Mouse (Mus musculus) liver, embryonic 13.5 days (tissue): ENCODE data around the gene Palm. TPM values are rescaled to one million over a fixed set of nuclear protein-coding genes. Genes with fewer than 3 reads are reported as not detected.

ENCODE experiments used
- ATAC-seq: fragments of 200-750 bp; cut with Nextera tagmentation; 2 replicates; pipeline ENCODE4 v1.8.0; 2017; ENCODE audit warnings: low read depth, mild to moderate bottlenecking, moderate number of reproducible peaks, moderate library complexity
- DNase-seq: peaks from one replicate; pipeline ENCODE4 v3.0.0; 2022
- H3K27ac ChIP-seq: fragments of 300-500 bp; sonication (generic); 2 replicates; pipeline ENCODE4 v1.5.1; 2015; ENCODE audit warnings: moderate library complexity, mild to moderate bottlenecking, inconsistent platforms
- H3K27me3 ChIP-seq: fragments of 300-500 bp; sonication (generic); 2 replicates; pipeline ENCODE4 v1.6.1; 2015; ENCODE audit warnings: mild to moderate bottlenecking, inconsistent platforms
- H3K36me3 ChIP-seq: fragments of 300-500 bp; sonication (generic); 2 replicates; pipeline ENCODE4 v1.6.1; 2015; ENCODE audit warnings: mild to moderate bottlenecking, inconsistent platforms
- H3K4me1 ChIP-seq: fragments of 300-500 bp; sonication (generic); replicated peaks from 2 replicates; pipeline ENCODE4 v1.6.1; 2015; ENCODE audit warnings: inconsistent platforms
- H3K4me2 ChIP-seq: fragments of 300-500 bp; sonication (generic); 2 replicates; pipeline ENCODE4 v1.6.1; 2015; ENCODE audit warnings: inconsistent platforms, mild to moderate bottlenecking, moderate library complexity
- H3K4me3 ChIP-seq: fragments of 300-500 bp; sonication (generic); replicated peaks from 2 replicates; pipeline ENCODE4 v1.5.1; 2015; ENCODE audit warnings: mild to moderate bottlenecking, inconsistent platforms
- H3K9ac ChIP-seq: fragments of 300-500 bp; sonication (generic); 2 replicates; pipeline ENCODE4 v1.6.1; 2015; ENCODE audit warnings: mild to moderate bottlenecking, inconsistent platforms
- H3K9me3 ChIP-seq: fragments of 300-500 bp; sonication (generic); replicated peaks from 2 replicates; pipeline ENCODE4 v1.6.1; 2016; ENCODE audit warnings: inconsistent platforms
- WGBS: fragments of 180-500 bp; shearing (Covaris S2); methylation state at CpG from one replicate; pipeline ENCODE4 v1.1.7; 2015; ENCODE audit not compliant: insufficient replicate concordance; 5-methylcytosine and 5-hydroxymethylcytosine counted together
- polyA plus RNA-seq: library from polyadenylated mRNA; unstranded; fragments of >200 nt; fragmentation: Nextera tagmentation; extraction: Ambion mirVana; gene quantifications from 2 replicates; pipeline ENCODE4 v1.2.1, GENCODE M21; 2015

The Palm gene
- polyA plus RNA-seq, 1 experiment from 2014 or later = 7.4 TPM

GRCm38 (mm10) chr10:79800508-79800907 lies 7.1 kb downstream of the Palm start:
- H3K36me3 ChIP-seq = no peaks in the 10 kb centered on the region
- 79% methylated on average over 11 of the region's 11 CpGs for WGBS
- ATAC-seq = no peak
- H3K9me3 ChIP-seq = no peaks in the 10 kb centered on the region
- H3K4me2 ChIP-seq = no peak overlapping the region
- H3K4me1 ChIP-seq = peaks cover 78% of the 10 kb centered on the region
- DNase-seq = no peak
- no peak overlapping the region for H3K4me3 ChIP-seq
- H3K27ac ChIP-seq = no peak overlapping the region
- H3K27me3 ChIP-seq = no peaks in the 10 kb centered on the region
- no peak overlapping the region for H3K9ac ChIP-seq

GRCm38 (mm10) chr10:79801837-79802236 lies 8.5 kb downstream of the Palm start:
- Histone ChIP-seq H3K36me3 (no peaks in the 10 kb centered on the region), H3K9me3 (no peaks in the 10 kb centered on the region), H3K27me3 (no peaks in the 10 kb centered on the region), H3K4me2 (peak overlapping the region; percentile 44), H3K4me1 (peaks cover 84% of the 10 kb centered on the region), H3K9ac (no peak overlapping the region), H3K27ac (peak overlapping the region; percentile 66), H3K4me3 (peak overlapping the region; percentile 9; the same call in 1 of the 2 replicates)
- no peak; the same call in 1 of the 2 replicates for ATAC-seq
- WGBS = 65% methylated on average over 3 of the region's 3 CpGs
- no peak for DNase-seq

- Histone ChIP-seq H3K36me3 (no peaks in the 10 kb centered on the region), H3K4me1 (peaks cover 84% of the 10 kb centered on the region), H3K27ac (peak overlapping the region; percentile 77), H3K9me3 (no peaks in the 10 kb centered on the region), H3K9ac (no peak overlapping the region), H3K4me3 (peak overlapping the region; percentile 9; the same call in 1 of the 2 replicates), H3K27me3 (no peaks in the 10 kb centered on the region), H3K4me2 (peak overlapping the region; percentile 44)
- DNase-seq (no peak), ATAC-seq (peak; percentile 42)
- 45% methylated on average over 11 of the region's 11 CpGs for WGBS
These were observed 9.1 kb downstream of the Palm start for GRCm38 (mm10) chr10:79802331-79802971.

GRCm38 (mm10) chr10:79803716-79804323 lies 10.4 kb downstream of the Palm start:
- H3K27me3 ChIP-seq = no peaks in the 10 kb centered on the region
- no peak overlapping the region for H3K9ac ChIP-seq
- no peak for DNase-seq
- H3K36me3 ChIP-seq = no peaks in the 10 kb centered on the region
- no peaks in the 10 kb centered on the region for H3K9me3 ChIP-seq
- no peak for ATAC-seq
- no peak overlapping the region for H3K4me2 ChIP-seq
- 45% methylated on average over 29 of the region's 29 CpGs for WGBS
- H3K4me1 ChIP-seq = peaks cover 79% of the 10 kb centered on the region
- no peak overlapping the region for H3K4me3 ChIP-seq
- no peak overlapping the region for H3K27ac ChIP-seq

GRCm38 (mm10) chr10:79805636-79806035 lies 12.3 kb downstream of the Palm start:
- Histone ChIP-seq H3K9ac (no peak overlapping the region), H3K27ac (no peak overlapping the region), H3K27me3 (no peaks in the 10 kb centered on the region), H3K4me1 (peaks cover 79% of the 10 kb centered on the region), H3K4me3 (no peak overlapping the region), H3K9me3 (no peaks in the 10 kb centered on the region), H3K36me3 (no peaks in the 10 kb centered on the region), H3K4me2 (no peak overlapping the region)
- 38% methylated on average over 11 of the region's 11 CpGs for WGBS
- no peak for ATAC-seq
- DNase-seq = no peak

- DNase-seq (no peak), ATAC-seq (no peak)
- Histone ChIP-seq H3K9ac (no peak overlapping the region), H3K4me1 (peaks cover 73% of the 10 kb centered on the region), H3K27ac (no peak overlapping the region), H3K9me3 (no peaks in the 10 kb centered on the region), H3K36me3 (no peaks in the 10 kb centered on the region), H3K4me2 (no peak overlapping the region), H3K4me3 (no peak overlapping the region), H3K27me3 (no peaks in the 10 kb centered on the region)
- 79% methylated on average over 9 of the region's 9 CpGs for WGBS
These were observed 13.0 kb downstream of the Palm start for GRCm38 (mm10) chr10:79806331-79806730.

GRCm38 (mm10) chr10:79806972-79807371 lies 13.6 kb downstream of the Palm start:
- DNase-seq (peak; percentile 50), ATAC-seq (peak; percentile 25; the same call in 1 of the 2 replicates)
- 60% methylated on average over 10 of the region's 10 CpGs for WGBS
- Histone ChIP-seq H3K9me3 (no peaks in the 10 kb centered on the region), H3K4me1 (peaks cover 70% of the 10 kb centered on the region), H3K27me3 (no peaks in the 10 kb centered on the region), H3K36me3 (no peaks in the 10 kb centered on the region), H3K9ac (no peak overlapping the region), H3K27ac (no peak overlapping the region), H3K4me2 (no peak overlapping the region), H3K4me3 (no peak overlapping the region)

- Histone ChIP-seq H3K36me3 (no peaks in the 10 kb centered on the region), H3K4me1 (peaks cover 63% of the 10 kb centered on the region), H3K27ac (no peak overlapping the region), H3K9ac (no peak overlapping the region), H3K27me3 (no peaks in the 10 kb centered on the region), H3K9me3 (no peaks in the 10 kb centered on the region), H3K4me3 (no peak overlapping the region), H3K4me2 (no peak overlapping the region)
- ATAC-seq = no peak
- no peak for DNase-seq
- WGBS = 64% methylated on average over 11 of the region's 11 CpGs
These were observed 14.5 kb downstream of the Palm start for GRCm38 (mm10) chr10:79807826-79808225.

GRCm38 (mm10) chr10:79808728-79809127 lies 15.4 kb downstream of the Palm start:
- Histone ChIP-seq H3K9me3 (no peaks in the 10 kb centered on the region), H3K36me3 (no peaks in the 10 kb centered on the region), H3K27me3 (no peaks in the 10 kb centered on the region), H3K4me3 (no peak overlapping the region), H3K27ac (no peak overlapping the region), H3K4me2 (no peak overlapping the region), H3K9ac (no peak overlapping the region), H3K4me1 (peaks cover 54% of the 10 kb centered on the region)
- WGBS = 79% methylated on average over 11 of the region's 11 CpGs
- DNase-seq = no peak
- no peak for ATAC-seq

GRCm38 (mm10) chr10:79811736-79812637 lies 18.6 kb downstream of the Palm start:
- WGBS = 25% methylated on average over 15 of the region's 15 CpGs
- Histone ChIP-seq H3K36me3 (no peaks in the 10 kb centered on the region), H3K27ac (no peak overlapping the region), H3K9ac (no peak overlapping the region), H3K4me2 (no peak overlapping the region), H3K4me1 (peaks cover 31% of the 10 kb centered on the region), H3K9me3 (no peaks in the 10 kb centered on the region), H3K4me3 (no peak overlapping the region), H3K27me3 (no peaks in the 10 kb centered on the region)
- peak; percentile 61 for DNase-seq
- ATAC-seq = 0 out of 2 replicates have a peak, but pooled peaks have one; percentile 41

- Histone ChIP-seq H3K9me3 (no peaks in the 10 kb centered on the region), H3K27ac (no peak overlapping the region), H3K4me1 (peaks cover 17% of the 10 kb centered on the region), H3K4me3 (no peak overlapping the region), H3K36me3 (no peaks in the 10 kb centered on the region), H3K27me3 (no peaks in the 10 kb centered on the region), H3K4me2 (no peak overlapping the region), H3K9ac (no peak overlapping the region)
- DNase-seq (no peak), ATAC-seq (no peak)
- 61% methylated on average over 5 of the region's 5 CpGs for WGBS
These were observed 21.0 kb downstream of the Palm start for GRCm38 (mm10) chr10:79814271-79814842.
